Mouse (Mus musculus) embryonic facial prominence, embryonic 14.5 days (tissue): Measurements from ENCODE around the gene Tmem219. TPM values are rescaled to one million over a fixed set of nuclear protein-coding genes. Genes with fewer than 3 reads are reported as not detected.
A peak's percentile ranks its signal among the peaks of the same experiment; 100 is the strongest.

Experiments
- ATAC-seq: fragments of 200-750 bp; cut with Nextera tagmentation; 2 replicates; pipeline ENCODE4 v1.8.0; 2017; ENCODE audit warnings: low read depth, moderate number of reproducible peaks, moderate TSS enrichment
- DNase-seq: peaks from one replicate; pipeline ENCODE4 v3.0.0-alpha.2; 2015; ENCODE audit warnings: low spot score
- H3K27ac ChIP-seq: fragments of 300-500 bp; sonication (generic); replicated peaks from 2 replicates; pipeline ENCODE4 v1.5.1; 2014; ENCODE audit warnings: low read depth, mild to moderate bottlenecking, low read length, moderate library complexity
- H3K27me3 ChIP-seq: fragments of 300-500 bp; sonication (generic); replicated peaks from 2 replicates; pipeline ENCODE4 v1.6.1; 2014; ENCODE audit warnings: low read length; ENCODE audit not compliant: control insufficient read depth, insufficient read depth
- H3K36me3 ChIP-seq: fragments of 300-500 bp; sonication (generic); 2 replicates; pipeline ENCODE4 v1.6.1; 2014; ENCODE audit warnings: low read length, mixed read lengths; ENCODE audit not compliant: control insufficient read depth, insufficient read depth
- H3K4me1 ChIP-seq: fragments of 300-500 bp; sonication (generic); 2 replicates; pipeline ENCODE4 v1.6.1; 2014; ENCODE audit warnings: antibody characterized with exemption, low read length; ENCODE audit not compliant: control insufficient read depth, insufficient read depth
- H3K4me2 ChIP-seq: fragments of 300-500 bp; sonication (generic); 2 replicates; pipeline ENCODE4 v1.6.1; 2014; ENCODE audit warnings: low read depth, mild to moderate bottlenecking, low read length, moderate library complexity, mixed read lengths
- H3K4me3 ChIP-seq: fragments of 300-500 bp; sonication (generic); 2 replicates; pipeline ENCODE4 v1.5.1; 2014; ENCODE audit warnings: low read depth, mild to moderate bottlenecking, low read length
- H3K9ac ChIP-seq: fragments of 300-500 bp; sonication (generic); 2 replicates; pipeline ENCODE4 v1.6.1; 2014; ENCODE audit warnings: low read depth, mild to moderate bottlenecking, low read length, moderate library complexity, mixed read lengths
- H3K9me3 ChIP-seq: fragments of 300-500 bp; sonication (generic); 2 replicates; pipeline ENCODE4 v1.6.1; 2016; ENCODE audit warnings: low read length; ENCODE audit not compliant: control insufficient read depth
- WGBS: fragments of 180-500 bp; shearing (Covaris S2); extraction: QIAGEN DNeasy Blood & Tissue Kit; methylation state at CpG from one replicate; pipeline ENCODE4 v1.1.7; 2014; 5-methylcytosine and 5-hydroxymethylcytosine counted together
- polyA plus RNA-seq: library from polyadenylated mRNA; unstranded; fragments of >200 nt; fragmentation: Nextera tagmentation; extraction: Ambion mirVana; gene quantifications from 2 replicates; pipeline ENCODE4 v1.2.1, GENCODE M21; 2014

Tmem219 gene
- polyA plus RNA-seq, 1 experiment from 2014 or later = 30.2 TPM

- peaks cover 7% of the 10 kb centered on the region; the same call in 1 of the 2 replicates for H3K4me1 ChIP-seq
- peaks cover 32% of the 10 kb centered on the region for H3K27me3 ChIP-seq
- ATAC-seq (no peak), DNase-seq (no peak)
- no peak overlapping the region for H3K27ac ChIP-seq
- no peaks in the 10 kb centered on the region for H3K9me3 ChIP-seq
- H3K4me2 ChIP-seq = no peak overlapping the region
- H3K4me3 ChIP-seq = no peak overlapping the region
- peaks cover 36% of the 10 kb centered on the region for H3K36me3 ChIP-seq
- no peak overlapping the region for H3K9ac ChIP-seq
- 91% methylated on average over 6 of the region's 6 CpGs for WGBS
These were observed 72.6 kb downstream of the Tmem219 start for GRCm38 (mm10) chr7:126850161-126850560.

- peaks cover 23% of the 10 kb centered on the region for H3K36me3 ChIP-seq
- H3K4me3 ChIP-seq = peak overlapping the region; percentile 57
- H3K4me1 ChIP-seq = peaks cover 7% of the 10 kb centered on the region; the same call in 1 of the 2 replicates
- H3K9ac ChIP-seq = peak overlapping the region; percentile 62; the same call in 1 of the 2 replicates
- peak overlapping the region; percentile 99 for H3K4me2 ChIP-seq
- no peaks in the 10 kb centered on the region for H3K9me3 ChIP-seq
- H3K27me3 ChIP-seq = peaks cover 32% of the 10 kb centered on the region
- H3K27ac ChIP-seq = no peak overlapping the region
- DNase-seq (no peak), ATAC-seq (no peak)
- WGBS = 13% methylated on average over 10 of the region's 10 CpGs
These were observed 73.9 kb downstream of the Tmem219 start for GRCm38 (mm10) chr7:126848794-126849193.

- Histone ChIP-seq H3K36me3 (peaks cover 12% of the 10 kb centered on the region), H3K9ac (peak overlapping the region; percentile 62), H3K27ac (no peak overlapping the region), H3K4me2 (peak overlapping the region; percentile 99), H3K9me3 (no peaks in the 10 kb centered on the region), H3K27me3 (peaks cover 32% of the 10 kb centered on the region), H3K4me1 (peaks cover 7% of the 10 kb centered on the region; the same call in 1 of the 2 replicates), H3K4me3 (peak overlapping the region; percentile 57)
- ATAC-seq = peak; percentile 66
- peak; percentile 54 for DNase-seq
- 1% methylated on average over 30 of the region's 74 CpGs for WGBS
These were observed 75.0 kb downstream of the Tmem219 start for GRCm38 (mm10) chr7:126847421-126848398.

DNA sequence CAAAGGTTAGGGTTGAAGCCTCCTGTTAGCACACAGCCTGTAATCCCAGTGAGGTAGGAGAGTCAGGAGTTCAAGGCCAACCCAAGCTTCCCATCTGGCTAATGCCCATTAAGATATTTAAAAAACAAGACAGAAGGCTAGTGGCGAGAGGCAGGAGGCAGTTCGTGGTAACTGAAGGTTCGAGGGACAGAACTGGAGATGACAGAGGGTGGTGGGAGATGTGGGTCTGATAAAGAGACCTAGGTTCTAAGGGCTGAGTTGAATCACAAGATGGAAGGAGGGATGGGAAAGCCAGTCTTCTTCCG, 75.6 kb downstream of the Tmem219 start, which contains the start of gene Doc2a:
TSS of gene Doc2a (plus strand) at position 301 of the 305 bp plus-strand sequence.
- DNase-seq (no peak), ATAC-seq (no peak)
- Histone ChIP-seq H3K27ac (no peak within 1 kb of the TSS), H3K4me2 (peak within 1 kb of the TSS; percentile 99), H3K36me3 (peaks cover 6% of the 10 kb centered on the region), H3K9me3 (no peaks in the 10 kb centered on the region), H3K27me3 (peaks cover 32% of the 10 kb centered on the region), H3K9ac (peak within 1 kb of the TSS; percentile 62), H3K4me3 (peak within 1 kb of the TSS; percentile 57), H3K4me1 (peaks cover 7% of the 10 kb centered on the region; the same call in 1 of the 2 replicates)
- 29% methylated on average over 4 of the region's 4 CpGs for WGBS

- DNase-seq (no peak), ATAC-seq (no peak)
- H3K4me2 ChIP-seq = no peak overlapping the region
- no peak overlapping the region for H3K4me3 ChIP-seq
- H3K27ac ChIP-seq = no peak overlapping the region
- peaks cover 7% of the 10 kb centered on the region; the same call in 1 of the 2 replicates for H3K4me1 ChIP-seq
- no peaks in the 10 kb centered on the region for H3K36me3 ChIP-seq
- H3K9ac ChIP-seq = no peak overlapping the region
- H3K9me3 ChIP-seq = no peaks in the 10 kb centered on the region
- H3K27me3 ChIP-seq = peaks cover 32% of the 10 kb centered on the region
- WGBS = 80% methylated on average over 2 of the region's 2 CpGs
These were observed 77.2 kb downstream of the Tmem219 start for GRCm38 (mm10) chr7:126845516-126845915.

GRCm38 (mm10) chr7:126843276-126843675, 79.4 kb downstream of the Tmem219 start:
- Histone ChIP-seq H3K27me3 (peaks cover 15% of the 10 kb centered on the region), H3K4me3 (no peak overlapping the region), H3K9me3 (no peaks in the 10 kb centered on the region)

More at GRCm38 (mm10) chr7:126843276-126843675, 79.4 kb downstream of the Tmem219 start:
- 78% methylated on average over 9 of the region's 9 CpGs for WGBS
- Histone ChIP-seq H3K36me3 (no peaks in the 10 kb centered on the region), H3K27ac (no peak overlapping the region), H3K9ac (no peak overlapping the region), H3K4me1 (peaks cover 3% of the 10 kb centered on the region; the same call in 1 of the 2 replicates), H3K4me2 (no peak overlapping the region)
- no peak for DNase-seq
- ATAC-seq = no peak

Other genes with a start within 250 kb of the Tmem219 start
- gene Sult1a1, start 246.5 kb downstream of the Tmem219 start, polyA plus RNA-seq = 13.5 and 17.9 TPM in 2 replicates
- 108 and 130 TPM in 2 replicates for gene Bola2, start 227.5 kb downstream of the Tmem219 start, polyA plus RNA-seq
- gene Slx1b, start 227.1 kb downstream of the Tmem219 start, polyA plus RNA-seq = 5.3 and 6.4 TPM in 2 replicates
- gene Coro1a, start 215.1 kb downstream of the Tmem219 start, polyA plus RNA-seq = 44.9 and 45.2 TPM in 2 replicates
- gene Mapk3, start 163.3 kb downstream of the Tmem219 start, polyA plus RNA-seq = 61.9 and 62.3 TPM in 2 replicates
- gene Gdpd3, start 156.6 kb downstream of the Tmem219 start, polyA plus RNA-seq = 2.1 and 5.1 TPM in 2 replicates
- 117 and 123 TPM in 2 replicates for gene Ypel3, start 146.0 kb downstream of the Tmem219 start, polyA plus RNA-seq
- 0.24 and 0.35 TPM in 2 replicates for gene Tbx6, start 141.4 kb downstream of the Tmem219 start, polyA plus RNA-seq
- 214 and 256 TPM in 2 replicates for gene Ppp4c, start 130.4 kb downstream of the Tmem219 start, polyA plus RNA-seq
- gene Fam57b, start 125.2 kb downstream of the Tmem219 start, polyA plus RNA-seq = 1.1 and 1.9 TPM in 2 replicates
- not detected in 2 replicates for gene 4930451I11Rik, start 91.3 kb downstream of the Tmem219 start, polyA plus RNA-seq
- gene Doc2a, start 75.5 kb downstream of the Tmem219 start, polyA plus RNA-seq = 1.7 and 2.0 TPM in 2 replicates
- 13.2 and 14.8 TPM in 2 replicates for gene Hirip3, start 60.9 kb downstream of the Tmem219 start, polyA plus RNA-seq
- gene Ino80e, start 60.5 kb downstream of the Tmem219 start, polyA plus RNA-seq = 75.0 and 86.1 TPM in 2 replicates
- gene Taok2, start 38.2 kb downstream of the Tmem219 start, polyA plus RNA-seq = 29.1 and 31.9 TPM in 2 replicates
- gene Kctd13, start 6.0 kb upstream of the Tmem219 start, polyA plus RNA-seq = 13.7 and 16.8 TPM in 2 replicates
- 0.29 and 0.61 TPM in 2 replicates for gene Asphd1, start 26.7 kb upstream of the Tmem219 start, polyA plus RNA-seq
- gene Sez6l2, start 27.6 kb upstream of the Tmem219 start, polyA plus RNA-seq = 1.6 and 2.1 TPM in 2 replicates
- gene Cdipt, start 53.0 kb upstream of the Tmem219 start, polyA plus RNA-seq = 88.0 and 98.2 TPM in 2 replicates
- gene Cdiptos, start 53.2 kb upstream of the Tmem219 start, polyA plus RNA-seq = 1.3 and 1.8 TPM in 2 replicates
- gene Mvp, start 91.7 kb upstream of the Tmem219 start, polyA plus RNA-seq = 9.5 and 9.9 TPM in 2 replicates
- 0.39 TPM in 1 of 2 replicates, not detected in the other for gene Pagr1b, start 93.6 kb upstream of the Tmem219 start, polyA plus RNA-seq
- gene Pagr1a, start 94.4 kb upstream of the Tmem219 start, polyA plus RNA-seq = 12.8 and 30.5 TPM in 2 replicates
- 53.5 and 66.6 TPM in 2 replicates for gene Gm42742, start 98.2 kb upstream of the Tmem219 start, polyA plus RNA-seq
- gene Prrt2, start 98.3 kb upstream of the Tmem219 start, polyA plus RNA-seq = 19.5 and 21.6 TPM in 2 replicates
- gene Maz, start 104.1 kb upstream of the Tmem219 start, polyA plus RNA-seq = 57.3 TPM in 2 replicates
- gene Kif22, start 119.6 kb upstream of the Tmem219 start, polyA plus RNA-seq = 74.9 and 96.4 TPM in 2 replicates
- not detected in 2 replicates for gene Zg16, start 164.4 kb upstream of the Tmem219 start, polyA plus RNA-seq
- gene AI467606, start 168.4 kb upstream of the Tmem219 start, polyA plus RNA-seq = 3.8 and 4.5 TPM in 2 replicates
- gene Qprt, start 199.3 kb upstream of the Tmem219 start, polyA plus RNA-seq = 4.8 and 6.8 TPM in 2 replicates
- gene Spn, start 214.9 kb upstream of the Tmem219 start, polyA plus RNA-seq = 0.32 and 0.34 TPM in 2 replicates